Mouse (Mus musculus): Measurements from ENCODE around the gene Adgrd1.
"Not testable (repeated sequence)": the region's sequence is repeated elsewhere in the genome, so short reads cannot be mapped to it uniquely, and the experiment has no call there.

Gene Adgrd1

DNA sequence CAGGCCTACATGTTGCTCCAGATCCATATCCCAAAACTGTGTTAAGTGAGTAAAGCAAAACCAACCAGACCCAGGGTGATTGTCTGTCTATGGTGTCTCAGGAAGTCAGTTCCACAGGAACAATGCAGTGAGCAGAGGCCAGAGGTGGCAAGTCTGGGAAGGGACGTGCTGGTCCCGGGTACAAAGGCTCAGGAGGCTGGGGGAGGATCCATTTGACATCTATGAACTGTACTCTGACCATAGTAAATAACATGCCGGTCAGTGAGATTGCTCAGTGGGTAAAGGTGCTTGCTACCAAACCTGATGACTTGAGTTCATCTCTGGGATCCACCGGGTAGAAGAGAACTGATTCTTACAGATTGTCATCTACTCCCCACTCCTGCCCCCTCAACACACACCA, 3.4 kb upstream of the Adgrd1 start:
- DNase-seq (ENCODE audit: low spot score in 2 of 2): no peak

DNA sequence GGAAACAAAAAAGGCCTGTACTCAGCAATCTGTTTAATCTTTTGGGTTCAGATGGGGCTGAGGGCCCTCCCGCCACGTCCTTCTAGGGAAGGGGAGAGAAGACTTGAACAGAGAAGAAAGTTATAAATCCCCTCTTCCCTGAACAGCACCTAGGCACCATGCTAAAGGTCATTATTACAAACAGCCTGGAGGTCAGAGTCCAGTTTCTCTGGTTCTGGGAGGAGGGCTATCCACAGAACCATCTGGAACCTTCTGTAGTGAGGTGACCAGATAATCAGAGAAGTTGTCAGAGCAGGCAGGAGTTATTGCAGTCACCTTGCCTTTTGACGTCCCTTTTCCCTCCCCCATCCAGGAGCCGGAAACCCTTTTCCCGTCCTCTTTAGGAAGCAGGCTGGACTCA, 2.3 kb upstream of the Adgrd1 start:
- DNase-seq (ENCODE audit: low spot score in 2 of 2): no peak

DNA sequence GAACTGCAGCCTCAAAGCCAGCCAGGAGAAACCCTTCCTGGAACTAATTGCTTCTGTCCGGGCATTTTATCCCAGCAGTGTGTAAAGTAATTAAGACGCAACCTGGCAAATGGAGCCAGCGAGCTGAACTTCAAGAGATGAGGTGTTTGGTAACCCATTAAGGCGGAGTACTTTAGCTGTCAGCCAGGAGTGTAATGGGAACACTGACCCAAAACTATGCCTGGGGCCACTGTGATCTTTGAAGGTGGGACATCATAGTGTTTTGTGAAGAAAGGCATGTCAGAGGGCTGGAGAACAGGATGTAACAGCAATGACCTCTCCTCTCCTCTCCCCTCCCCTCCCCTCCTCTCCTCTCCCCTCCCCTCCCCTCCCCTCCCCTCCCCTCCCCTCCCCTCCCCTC, 7.5 kb downstream of the Adgrd1 start:
- DNase-seq (ENCODE audit: low spot score in 2 of 2): no peak

DNA sequence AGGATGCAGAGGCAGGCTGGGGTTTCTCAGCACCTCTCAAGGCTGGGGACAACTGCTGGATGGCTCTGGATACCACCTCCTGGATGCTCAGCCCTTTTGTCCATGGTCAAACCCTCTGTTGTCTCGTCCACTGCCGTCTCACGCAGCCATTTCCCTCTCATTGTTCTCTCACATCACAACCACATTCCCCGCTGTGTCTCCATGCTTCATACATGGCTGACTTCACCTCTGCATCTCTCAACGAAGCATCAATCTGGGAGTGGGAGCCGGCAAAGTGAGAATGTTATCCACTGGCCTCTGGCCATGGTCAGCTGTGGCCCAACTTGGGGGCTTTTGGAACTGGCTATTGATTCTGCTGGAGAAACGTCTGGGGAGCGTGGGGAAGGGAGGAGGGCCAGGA, 15.2 kb downstream of the Adgrd1 start:
- no peak for DNase-seq (ENCODE audit: low spot score in 2 of 2)

DNA sequence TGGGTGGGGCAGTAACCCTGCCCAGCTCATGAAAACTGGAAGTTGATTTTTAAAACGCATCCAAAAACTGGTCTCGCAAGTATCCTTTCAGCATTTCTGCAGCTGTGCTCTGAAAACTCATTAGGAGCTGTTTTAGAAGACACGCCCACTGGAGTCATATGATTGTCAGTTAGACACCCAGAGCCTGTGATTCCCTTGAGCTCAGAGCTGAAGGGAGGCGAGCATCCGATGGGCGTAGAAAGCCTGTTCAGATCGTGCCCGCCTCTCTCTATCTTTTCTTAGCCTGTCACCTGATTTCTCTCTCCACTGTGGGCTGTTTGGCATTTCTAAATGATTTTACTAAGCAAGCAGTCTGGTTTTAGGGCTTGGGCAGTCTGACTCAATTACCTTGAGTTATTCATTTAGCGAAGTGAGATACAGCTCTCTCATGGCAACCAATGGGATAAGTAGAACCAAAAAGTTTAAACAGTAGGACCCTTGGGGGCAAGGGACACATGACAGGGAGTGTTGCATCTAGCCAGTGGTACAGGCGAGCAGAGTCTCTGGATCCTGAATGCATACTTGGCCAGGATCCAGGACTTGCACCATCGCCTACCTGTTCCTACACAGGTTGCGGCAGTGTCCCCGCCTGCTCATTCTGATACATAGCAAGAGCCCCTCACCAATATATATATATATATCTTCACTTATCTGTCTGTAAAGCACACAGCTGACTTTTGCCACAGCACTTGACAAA, 17.4 kb downstream of the Adgrd1 start:
- DNase-seq (ENCODE audit: low spot score in 2 of 2): no peak

DNA sequence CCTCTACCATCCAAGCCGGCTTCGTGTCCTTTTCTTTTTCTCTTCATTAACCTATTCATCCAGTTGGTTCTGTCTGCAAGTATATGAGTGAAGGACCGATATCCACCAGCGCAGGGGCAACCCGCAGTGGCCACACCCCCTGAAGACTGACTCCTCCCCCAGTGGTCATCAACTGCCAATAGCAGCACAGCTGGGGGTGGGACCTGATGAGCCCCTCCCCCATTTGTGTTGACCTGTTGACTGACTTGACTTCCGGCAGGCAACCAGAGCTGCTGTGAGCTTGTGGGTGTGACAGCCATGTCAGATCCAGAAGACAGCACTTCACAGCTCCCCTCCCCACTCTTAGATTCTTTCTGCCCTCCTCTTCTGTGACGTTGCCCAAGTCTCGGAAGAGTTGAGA, 19.7 kb downstream of the Adgrd1 start:
- no peak for DNase-seq (ENCODE audit: low spot score in 2 of 2)

DNA sequence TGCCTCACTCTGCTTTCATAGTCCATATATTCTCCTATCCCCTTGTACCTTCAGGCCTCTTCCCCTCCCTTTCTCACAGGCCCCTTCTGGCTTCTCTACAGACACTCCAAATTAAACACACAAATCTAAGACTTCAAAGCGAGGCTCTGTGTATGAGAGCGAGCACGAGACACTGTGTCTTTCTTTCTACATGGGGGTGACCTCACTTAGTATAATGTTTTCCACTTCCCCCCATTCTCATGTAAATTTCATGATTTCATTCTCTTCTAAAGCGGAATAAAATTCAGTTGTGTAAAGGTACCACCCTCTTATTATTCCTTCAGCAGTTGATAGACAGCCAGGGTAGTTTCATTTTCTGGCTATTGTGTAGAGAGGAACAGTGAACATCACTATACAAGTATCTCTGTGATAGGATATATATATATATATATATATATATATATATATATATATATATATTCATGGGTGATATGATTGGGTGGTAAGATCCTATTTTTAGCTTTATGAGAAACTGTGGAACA, 21.1 kb downstream of the Adgrd1 start:
- DNase-seq (ENCODE audit: low spot score in 2 of 2): no peak

DNA sequence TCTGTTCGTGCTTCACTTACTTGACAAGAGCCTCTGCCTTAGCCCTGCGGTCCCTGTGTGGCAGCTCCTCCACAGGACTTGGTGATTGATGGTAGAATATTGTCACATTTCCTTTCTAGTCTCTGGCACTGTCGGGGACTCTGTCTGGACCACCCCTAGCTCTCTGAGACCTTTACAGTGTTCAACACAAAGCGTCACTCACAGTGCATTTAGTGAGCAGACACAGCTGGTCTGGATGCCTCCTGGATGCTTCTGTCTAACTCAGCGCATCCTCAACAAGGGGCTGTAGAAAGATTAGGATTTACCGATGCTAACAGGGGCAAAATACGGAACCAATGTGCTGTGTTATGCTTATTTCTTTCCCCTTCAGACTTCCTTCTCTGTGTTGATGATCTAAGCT, 22.0 kb downstream of the Adgrd1 start:
- no peak for DNase-seq (ENCODE audit: low spot score in 2 of 2)

DNA sequence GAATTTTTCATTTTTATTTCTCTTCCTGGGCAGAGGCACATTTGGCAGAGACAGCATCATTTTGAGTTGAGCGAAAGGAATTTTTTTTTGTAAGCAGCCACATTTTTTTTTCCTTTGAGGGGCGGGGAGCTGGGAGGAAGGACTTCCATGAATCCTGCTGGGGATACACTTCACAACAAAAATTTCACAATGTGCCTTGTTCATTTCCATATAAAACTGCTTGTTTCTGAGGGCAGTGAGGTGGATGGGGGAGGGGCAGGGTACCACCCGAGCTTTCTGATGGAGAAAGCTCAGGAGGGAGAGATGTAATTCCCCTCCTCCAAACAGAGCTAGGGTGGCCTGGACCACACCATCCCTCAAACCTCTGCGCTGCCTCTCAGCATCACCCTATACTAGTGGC, 22.6 kb downstream of the Adgrd1 start:
- no peak for DNase-seq (ENCODE audit: low spot score in 2 of 2)

DNA sequence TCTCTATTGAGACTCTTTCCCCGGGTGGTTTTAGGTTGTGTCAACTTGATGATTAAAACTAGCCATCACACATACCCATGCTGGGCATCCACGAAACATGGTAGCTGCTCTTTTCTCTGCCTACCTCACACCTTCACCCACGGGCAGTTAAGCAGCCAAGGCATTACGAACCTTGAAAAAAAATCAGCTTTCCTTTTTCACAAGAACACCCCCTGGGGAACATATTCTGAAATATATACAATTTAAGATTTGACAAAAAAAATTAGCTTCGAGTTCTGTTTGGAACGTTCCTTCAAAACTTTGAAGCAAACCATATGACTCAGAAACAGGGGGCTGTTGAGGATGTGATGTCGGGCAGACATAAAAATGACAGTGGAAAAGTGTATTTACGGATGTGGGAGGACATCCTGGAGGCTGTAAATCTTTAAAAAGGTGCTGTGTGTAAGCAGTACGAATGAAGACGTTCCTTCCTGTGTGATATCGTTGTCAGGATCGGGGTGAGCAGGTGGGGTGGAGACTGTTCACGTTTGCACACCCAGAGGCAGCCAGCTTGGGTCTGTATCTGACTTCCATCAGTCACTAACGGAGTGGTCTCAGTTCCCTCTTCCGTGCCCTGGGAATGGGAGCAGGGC, 25.2 kb downstream of the Adgrd1 start:
- no peak for DNase-seq (ENCODE audit: low spot score in 2 of 2)

DNA sequence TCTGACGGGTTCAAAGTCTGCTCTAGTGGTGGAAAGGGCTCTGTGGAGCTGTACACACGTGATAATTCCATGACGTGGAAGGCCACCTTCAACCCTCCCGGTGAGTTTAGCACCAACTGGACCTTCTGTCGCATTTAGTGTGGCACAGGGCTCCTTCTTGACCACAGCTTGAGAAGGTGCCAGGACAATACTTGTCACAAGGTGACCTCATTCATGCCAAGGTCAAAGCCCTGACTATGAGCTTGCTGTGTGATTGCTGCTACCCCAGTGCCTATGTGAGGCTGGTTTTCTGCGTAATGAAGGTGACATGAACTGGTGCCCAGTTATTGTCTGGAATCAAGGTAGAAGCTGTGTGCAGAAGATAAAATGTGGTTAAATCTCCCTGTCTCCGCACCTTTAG, 25.9 kb downstream of the Adgrd1 start:
- DNase-seq (ENCODE audit: low spot score in 2 of 2): no peak

DNA sequence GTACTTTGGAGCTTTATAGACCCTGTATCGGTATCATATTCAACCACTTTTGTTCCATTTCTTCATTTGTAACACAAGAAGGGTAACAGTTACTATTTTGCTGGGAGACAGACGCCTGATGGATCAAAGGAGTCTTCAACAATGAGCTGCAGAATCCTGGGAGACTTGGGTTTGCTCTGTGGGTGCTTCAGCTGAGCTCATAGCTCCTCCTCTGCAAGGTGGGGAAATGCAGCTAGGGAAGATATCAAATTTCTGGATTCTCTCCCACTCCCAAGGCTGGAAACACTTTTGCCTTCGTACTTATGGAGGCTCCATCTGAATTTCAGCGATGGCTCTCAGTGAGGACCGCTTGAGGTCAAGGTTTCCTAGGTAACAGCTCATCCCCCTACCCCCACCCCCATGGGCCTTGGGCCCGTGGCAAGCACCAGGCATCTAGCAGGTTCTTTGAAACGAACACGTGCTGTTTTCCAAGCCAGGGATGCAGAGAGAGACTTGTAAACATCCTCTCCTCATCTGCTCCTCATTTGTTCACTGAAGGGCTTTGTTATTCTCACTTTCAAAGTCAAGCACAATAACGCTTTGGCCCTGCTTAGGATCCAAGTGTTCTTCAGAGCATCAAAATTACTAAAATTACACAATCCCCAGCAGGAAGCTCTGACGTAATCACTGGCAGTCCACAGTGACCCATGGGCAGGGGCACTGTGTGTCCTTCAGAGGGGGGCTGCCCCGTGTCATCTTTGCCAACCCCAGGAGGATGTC, 27.7 kb downstream of the Adgrd1 start:
- no peak for DNase-seq (ENCODE audit: low spot score in 2 of 2)

DNA sequence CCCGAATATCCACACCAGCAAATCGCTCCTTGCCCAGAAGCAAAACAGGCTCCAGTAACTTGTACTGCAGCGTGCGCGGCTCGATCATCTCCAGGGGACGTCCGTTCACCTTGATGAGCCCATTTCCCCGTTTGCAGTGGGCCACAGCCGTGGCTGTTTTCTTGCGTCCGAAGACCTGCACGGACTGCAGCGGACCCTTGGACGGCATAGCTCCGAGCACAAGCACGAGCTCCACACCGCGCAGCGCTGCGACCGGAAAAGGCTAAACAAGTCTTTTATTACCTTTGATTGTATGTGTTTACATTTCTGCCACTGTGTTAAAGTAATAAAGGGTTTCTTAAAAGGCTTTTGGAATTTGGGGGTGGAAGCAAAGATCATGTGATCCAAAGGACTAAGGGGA, 31.8 kb downstream of the Adgrd1 start:
- DNase-seq (ENCODE audit: low spot score in 2 of 2): not testable (repeated sequence)

DNA sequence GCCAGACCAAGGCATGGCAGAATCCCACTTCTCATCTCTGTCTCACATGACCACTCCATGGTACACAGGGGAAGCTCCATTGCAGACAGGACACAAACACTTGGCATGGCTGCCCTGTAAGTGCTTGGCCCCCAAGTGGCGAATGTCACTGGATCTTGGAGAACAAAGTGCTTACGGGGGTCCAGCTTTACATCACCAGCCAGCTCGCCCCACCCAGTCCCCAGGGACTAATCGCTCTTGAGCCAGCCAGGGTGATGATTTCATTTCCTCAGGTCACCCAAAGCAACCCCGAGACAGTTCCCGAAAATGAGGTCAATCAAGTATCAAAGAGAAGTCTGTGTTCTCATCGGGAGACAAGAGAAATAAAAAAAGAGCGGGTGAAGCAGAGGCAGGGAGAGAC, 33.8 kb downstream of the Adgrd1 start:
- DNase-seq (ENCODE audit: low spot score in 2 of 2): no peak

DNA sequence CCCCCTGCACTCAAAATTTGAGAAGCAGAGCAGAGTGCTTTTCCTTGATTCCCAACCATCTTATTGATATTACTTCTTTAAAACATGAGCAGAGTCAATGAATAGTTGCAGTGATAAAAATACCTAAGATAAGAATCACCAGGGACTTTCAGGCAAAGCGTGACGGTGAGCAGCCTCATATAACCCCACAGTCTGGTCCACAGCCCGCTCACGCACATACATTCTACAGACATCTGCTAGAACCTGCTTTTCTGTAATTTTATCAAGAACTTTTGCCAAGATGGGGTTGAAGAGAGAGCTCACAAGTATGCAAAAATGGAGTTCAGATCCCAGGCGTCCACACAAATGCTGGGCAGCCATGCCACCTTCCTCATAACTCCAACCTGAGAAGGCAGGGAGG, 40.9 kb downstream of the Adgrd1 start:
- DNase-seq (ENCODE audit: low spot score in 2 of 2): no peak

DNA sequence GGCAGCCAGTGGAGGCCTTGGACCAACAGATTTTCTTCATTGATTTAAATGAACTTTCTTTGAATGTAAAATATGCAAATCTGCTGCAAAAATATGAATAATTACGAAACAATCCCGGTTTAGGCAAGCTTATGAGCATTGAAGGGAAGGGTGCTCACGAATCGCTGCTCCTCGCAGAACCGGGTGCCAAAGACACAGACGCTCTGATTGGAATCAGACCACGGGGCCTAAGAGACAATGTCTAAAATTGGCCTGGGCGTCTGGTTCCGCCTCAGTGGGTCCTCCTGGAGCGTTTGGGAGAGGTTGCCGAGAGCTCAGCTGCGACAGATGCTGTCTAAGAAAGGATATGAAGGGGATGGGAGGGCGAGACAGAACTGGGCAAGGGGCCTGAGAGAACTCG, 42.0 kb downstream of the Adgrd1 start:
- DNase-seq (ENCODE audit: low spot score in 2 of 2): peak in 1 of 2 experiments; percentile 65

DNA sequence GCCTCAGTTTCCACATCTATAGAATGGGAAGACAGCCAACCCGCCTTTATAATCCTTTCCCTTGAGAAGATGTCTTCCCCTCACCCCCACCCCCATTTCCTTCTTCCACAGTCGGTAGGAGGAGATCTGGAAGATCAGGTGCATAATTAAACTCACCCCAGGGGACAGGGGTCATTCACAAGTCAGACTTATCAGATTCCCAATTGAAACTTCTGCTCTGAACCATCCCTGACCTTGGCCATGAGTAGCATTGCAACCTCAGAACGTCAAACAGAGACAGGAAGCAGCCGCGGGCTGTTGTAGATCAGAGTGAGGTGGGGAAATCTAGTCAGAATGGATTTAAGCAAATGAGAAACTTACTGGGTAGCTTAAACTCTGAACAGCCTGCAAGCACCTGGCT, 46.3 kb downstream of the Adgrd1 start:
- no peak for DNase-seq (ENCODE audit: low spot score in 2 of 2)

DNA sequence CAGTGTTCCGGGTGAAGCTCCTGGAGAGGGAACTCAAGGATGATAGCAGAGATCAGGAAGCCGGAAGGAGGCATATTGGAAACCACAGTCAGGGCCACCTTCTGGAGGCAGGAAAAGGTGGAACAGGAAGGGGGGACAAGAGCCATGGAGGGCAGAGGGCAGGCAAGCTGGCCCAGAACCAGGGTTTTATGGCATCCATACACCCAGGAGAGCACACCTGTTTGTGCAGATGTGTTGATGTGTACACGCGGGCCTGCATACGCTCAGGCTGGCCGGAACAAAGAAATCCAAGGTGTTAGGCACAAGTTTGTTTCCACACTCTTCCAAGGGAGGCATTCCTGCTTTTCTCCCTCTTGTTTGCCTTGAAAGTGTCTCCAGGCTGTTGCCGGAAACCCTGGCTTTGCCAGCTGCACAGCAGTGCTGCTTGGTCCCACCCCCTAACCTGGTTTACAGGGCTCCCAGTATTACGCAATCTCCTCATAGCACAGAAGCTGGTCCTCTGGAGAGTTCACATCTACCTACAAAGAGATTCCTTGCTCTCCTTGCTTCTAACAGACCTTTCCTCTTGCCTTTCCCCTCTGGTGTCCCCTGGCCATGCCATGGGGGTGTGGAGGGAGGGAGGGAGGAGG, 48.9 kb downstream of the Adgrd1 start:
- no peak for DNase-seq (ENCODE audit: low spot score in 2 of 2)

DNA sequence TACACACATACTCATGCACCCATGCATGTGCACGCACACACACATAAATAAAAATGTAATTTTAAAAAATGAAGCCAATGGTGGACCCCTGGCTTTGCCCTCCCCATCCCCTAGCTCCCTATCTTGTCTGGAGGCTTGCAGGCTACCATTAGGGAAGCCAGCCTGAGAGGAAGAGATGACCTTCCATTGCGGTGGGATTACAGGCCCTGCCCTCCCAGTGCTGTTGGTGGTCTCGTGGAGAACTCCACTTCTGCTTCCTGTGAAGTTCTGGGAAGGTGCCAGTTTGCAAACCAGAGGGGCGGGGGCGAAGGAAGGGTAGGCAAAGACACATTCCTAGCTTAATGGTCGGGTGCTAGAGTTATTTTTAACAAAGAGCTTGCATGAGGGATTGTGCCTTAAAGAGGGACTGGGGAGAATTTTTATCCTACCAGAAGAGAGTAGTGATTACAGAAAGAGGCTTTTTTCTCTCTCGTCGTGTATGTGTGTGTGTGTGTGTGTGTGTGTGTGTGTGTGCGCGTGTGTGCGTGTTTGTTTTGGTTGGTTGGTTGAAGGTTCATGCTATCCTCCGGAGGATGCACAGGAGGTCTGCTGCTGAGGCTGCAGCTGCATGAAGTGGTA, 50.5 kb downstream of the Adgrd1 start:
- DNase-seq (ENCODE audit: low spot score in 2 of 2): no peak

DNA sequence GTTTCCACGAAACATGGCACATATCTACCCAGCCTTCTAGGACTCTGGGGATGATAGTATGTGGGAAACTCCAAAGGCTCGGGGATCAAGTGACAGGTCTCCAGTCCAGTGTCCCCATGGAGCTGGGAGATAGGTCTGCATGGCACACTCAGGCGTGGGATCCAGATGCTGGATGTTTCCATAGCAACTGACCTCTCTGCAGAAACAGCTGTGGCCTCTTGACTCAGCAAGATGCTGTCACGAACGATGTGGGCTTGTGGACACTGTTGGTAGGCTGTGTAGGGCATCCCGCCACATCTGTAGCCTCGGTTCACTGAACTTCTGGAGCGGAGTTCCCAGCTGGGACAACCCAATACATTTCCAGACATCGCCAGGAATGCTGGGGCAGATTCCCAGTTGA, 51.9 kb downstream of the Adgrd1 start:
- no peak for DNase-seq (ENCODE audit: low spot score in 2 of 2)

DNA sequence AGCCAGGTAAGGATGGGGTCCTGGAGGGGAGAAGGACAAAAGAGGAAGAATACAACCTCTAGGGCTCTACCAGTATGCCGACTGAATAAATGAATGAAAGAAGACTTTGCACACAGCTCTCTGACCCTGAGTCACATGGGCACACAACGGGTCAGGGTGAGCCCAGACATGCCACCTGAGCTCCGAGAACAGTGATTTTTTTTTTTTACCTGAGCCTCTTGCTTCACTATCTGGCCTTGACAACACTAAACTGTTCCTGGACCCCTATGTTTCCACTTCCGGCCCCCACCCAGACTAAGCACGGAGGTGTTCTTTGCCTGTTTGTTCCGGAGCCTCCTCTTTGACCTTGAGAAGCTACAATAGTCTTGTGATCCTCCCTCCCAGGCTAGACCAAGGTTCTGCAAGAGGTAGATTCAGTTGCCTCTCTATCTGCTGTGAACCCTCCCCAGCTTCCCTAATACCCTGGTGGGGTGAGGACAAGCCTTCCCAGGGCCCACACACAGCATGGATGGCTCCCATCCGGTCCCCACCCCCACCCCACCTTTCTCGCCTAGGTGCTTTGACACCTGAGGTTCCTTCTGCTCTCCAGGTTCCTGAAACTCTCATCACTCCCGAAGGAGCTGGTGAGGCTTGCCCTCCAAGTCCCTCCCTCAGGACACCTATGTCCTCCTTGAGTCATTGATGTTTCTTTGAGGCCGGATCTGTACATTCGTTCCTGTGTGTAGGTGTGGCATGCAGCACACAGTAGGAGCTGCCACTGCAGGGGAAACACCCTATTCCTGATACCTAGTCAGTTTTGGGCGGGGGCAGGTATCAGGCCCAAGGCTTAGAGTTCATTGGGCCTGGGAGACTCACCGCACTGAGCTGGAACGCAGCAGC, 58.7 kb downstream of the Adgrd1 start:
- no peak for DNase-seq (ENCODE audit: low spot score in 2 of 2)

Data from cerebellum, postnatal 4 days (tissue).